ENCODE assay signal across 8 mouse cellular contexts in the genomic region with DNA sequence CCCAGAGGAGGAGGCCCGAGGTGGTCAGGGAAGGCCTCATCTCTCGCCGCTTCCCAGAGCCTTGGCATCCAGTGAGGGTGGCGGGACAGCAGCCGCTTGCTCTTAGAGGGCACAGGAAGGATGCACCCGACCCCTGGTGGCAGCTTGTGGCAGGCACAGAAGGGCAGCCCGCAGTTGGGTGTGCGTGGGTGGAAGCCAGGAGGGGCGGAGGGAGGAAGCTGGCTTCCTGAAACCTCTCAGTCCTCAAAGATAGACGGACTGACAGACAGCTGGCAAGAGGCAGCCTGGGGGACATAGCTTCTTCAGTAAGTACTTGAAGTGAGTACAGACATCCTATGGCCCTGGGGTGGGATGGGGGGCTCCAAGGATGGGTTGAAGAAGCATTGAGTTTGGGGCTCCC. TPM values are rescaled to one million over a fixed set of nuclear protein-coding genes. Genes with fewer than 3 reads are reported as not detected.
DNase-seq lines count a peak whose midpoint lies in the region; ATAC-seq and TF ChIP-seq lines count a peak whose summit lies in the region.

Gene Ptpn7 (plus strand): TSS at position 228 of the 400 bp plus-strand sequence.

- no peaks in the 10 kb centered on the region for H3K36me3 ChIP-seq in hindbrain, postnatal 0 days (ENCODE audit: insufficient read depth, low read length)
- no peaks in the 10 kb centered on the region for H3K36me3 ChIP-seq in hindbrain, embryonic 14.5 days (replicated peaks; ENCODE audit: control insufficient read depth, insufficient read depth)
- no peaks in the 10 kb centered on the region for H3K36me3 ChIP-seq in ES-Bruce4 (ENCODE audit: control insufficient read depth, insufficient read depth, low read length, poor library complexity, severe bottlenecking)
- H3K36me3 ChIP-seq in megakaryocyte, embryonic 14.5 days (replicated peaks; ENCODE audit: low read length): peaks cover 53% of the 10 kb centered on the region

- peak; percentile 68 for DNase-seq in hindbrain, postnatal 0 days (ENCODE audit: low spot score)
- no peak for DNase-seq in hindbrain, embryonic 14.5 days (ENCODE audit: low spot score)
- DNase-seq in cerebellum, adult 11 months: peak; percentile 59
- peak; percentile 41 for DNase-seq in heart, adult 8-10 months (ENCODE audit: low spot score)
- peak; percentile 72 to 79 for DNase-seq in kidney, postnatal 25 days
- DNase-seq in testis, postnatal 10 days (ENCODE audit: low spot score): peak; percentile 88

- H3K9me3 ChIP-seq in hindbrain, postnatal 0 days (ENCODE audit: low read length): no peaks in the 10 kb centered on the region
- no peaks in the 10 kb centered on the region for H3K9me3 ChIP-seq in hindbrain, embryonic 14.5 days (ENCODE audit: control insufficient read depth, low read length)
- no peaks in the 10 kb centered on the region for H3K9me3 ChIP-seq in ES-Bruce4 (replicated peaks; ENCODE audit: control insufficient read depth, insufficient read depth, low read length, poor library complexity, severe bottlenecking)
- no peaks in the 10 kb centered on the region for H3K9me3 ChIP-seq in megakaryocyte, embryonic 14.5 days

- H3K9ac ChIP-seq in hindbrain, postnatal 0 days (replicated peaks; ENCODE audit: low read length): no peak within 1 kb of the TSS
- H3K9ac ChIP-seq in hindbrain, embryonic 14.5 days: no peak within 1 kb of the TSS
- no peak within 1 kb of the TSS for H3K9ac ChIP-seq in ES-Bruce4 (ENCODE audit: low read depth, poor library complexity, severe bottlenecking)

- ATAC-seq in hindbrain, postnatal 0 days: peak; percentile 55
- no peak for ATAC-seq in hindbrain, embryonic 14.5 days (ENCODE audit: low FRiP score)

- H3K27me3 ChIP-seq in hindbrain, postnatal 0 days (ENCODE audit: insufficient read depth, low read length): no peaks in the 10 kb centered on the region
- H3K27me3 ChIP-seq in hindbrain, embryonic 14.5 days (ENCODE audit: control insufficient read depth, insufficient read depth, low read length): no peaks in the 10 kb centered on the region
- H3K27me3 ChIP-seq in ES-Bruce4 (ENCODE audit: control insufficient read depth, insufficient read depth, low read length, poor library complexity, severe bottlenecking): no peaks in the 10 kb centered on the region
- H3K27me3 ChIP-seq in megakaryocyte, embryonic 14.5 days (replicated peaks): no peaks in the 10 kb centered on the region

- WGBS in hindbrain, postnatal 0 days: 26% methylated on average over 10 of the region's 10 CpGs
- WGBS in hindbrain, embryonic 14.5 days: 34% methylated on average over 10 of the region's 10 CpGs

- no peak within 1 kb of the TSS for H3K27ac ChIP-seq in hindbrain, postnatal 0 days
- H3K27ac ChIP-seq in hindbrain, embryonic 14.5 days: no peak within 1 kb of the TSS
- H3K27ac ChIP-seq in ES-Bruce4 (ENCODE audit: insufficient read depth, low read length): no peak within 1 kb of the TSS

- no peak within 1 kb of the TSS for H3K4me2 ChIP-seq in hindbrain, postnatal 0 days (ENCODE audit: low read depth, low read length)
- no peak within 1 kb of the TSS for H3K4me2 ChIP-seq in hindbrain, embryonic 14.5 days (replicated peaks)

- no peaks in the 10 kb centered on the region for H3K4me1 ChIP-seq in hindbrain, postnatal 0 days (ENCODE audit: insufficient read depth, low read length)
- H3K4me1 ChIP-seq in hindbrain, embryonic 14.5 days (replicated peaks; ENCODE audit: control insufficient read depth, insufficient read depth, low read length): no peaks in the 10 kb centered on the region
- peaks cover 9% of the 10 kb centered on the region for H3K4me1 ChIP-seq in ES-Bruce4 (ENCODE audit: control insufficient read depth, insufficient read depth, low read length)
- H3K4me1 ChIP-seq in megakaryocyte, embryonic 14.5 days: peaks cover 100% of the 10 kb centered on the region

- TF ChIP-seq EP300 in ES-Bruce4 (IDR thresholded peaks at IDR 0.05; ENCODE audit: insufficient read depth, low read depth, low read length): no peak

- no peak for TF ChIP-seq POLR2A in ES-Bruce4 (IDR thresholded peaks at IDR 0.05; ENCODE audit: insufficient read depth, low read length)

- TF ChIP-seq CTCF in hindbrain, postnatal 0 days (IDR thresholded peaks at IDR 0.05; ENCODE audit: low read depth): peak; percentile 80
- peak; percentile 52 for TF ChIP-seq CTCF in ES-Bruce4 (IDR thresholded peaks at IDR 0.05; ENCODE audit: low read depth, low read length)

- H3K4me3 ChIP-seq in hindbrain, postnatal 0 days (ENCODE audit: low read length): no peak within 1 kb of the TSS
- no peak within 1 kb of the TSS for H3K4me3 ChIP-seq in hindbrain, embryonic 14.5 days (replicated peaks; ENCODE audit: low read length)
- H3K4me3 ChIP-seq in ES-Bruce4 (ENCODE audit: low read depth, low read length): no peak within 1 kb of the TSS
- peak within 1 kb of the TSS; percentile 91 for H3K4me3 ChIP-seq in megakaryocyte, embryonic 14.5 days (replicated peaks)

RNA-seq across cellular contexts. Expression of gene Ptpn7, which starts in this region (rescaled TPM):
- total RNA-seq in hindbrain, postnatal 0 days (2014; rRNA removed): 0.10 and 0.54 TPM in 2 replicates
- polyA plus RNA-seq in hindbrain, postnatal 0 days (2015; fragmentation: Nextera tagmentation; extraction: Ambion mirVana): 0.10 and 0.11 TPM in 2 replicates
- 0.11 and 0.22 TPM in 2 replicates for polyA plus RNA-seq in hindbrain, embryonic 14.5 days (2014; fragmentation: Nextera tagmentation; extraction: Ambion mirVana)
- polyA plus RNA-seq in ES-Bruce4 (2011; ENCODE audit: insufficient read depth, insufficient read length, low read depth, missing spikeins): 1.5 and 1.8 TPM in 2 replicates
- 1 to 10 TPM in 1 of 4 experiments, under 1 TPM in 3; 0.34 to 1.5 (median 0.49) TPM for total RNA-seq in heart, adult 8-10 months (2022)
- polyA plus RNA-seq in megakaryocyte, embryonic 14.5 days (2012; ENCODE audit: insufficient read depth, low replicate concordance): 57.8 and 98.1 TPM in 2 replicates

Comparison
In these comparisons a context has a peak if more than half of its experiments do, and no peak if none do; other contexts are left out.
1. RNA of gene Ptpn7 (polyA plus RNA-seq): 57.8 to 98.1 TPM in megakaryocyte, embryonic 14.5 days; 1.5 to 1.8 TPM in ES-Bruce4, 0.10 to 0.11 TPM in hindbrain, postnatal 0 days and 0.11 to 0.22 TPM in hindbrain, embryonic 14.5 days; every median in the first group is over 10 times any median in the second.
2. Peak in DNase-seq and ATAC-seq in hindbrain, postnatal 0 days; RNA of the gene not detected or under 1 TPM.